Mouse (Mus musculus) layer of hippocampus, postnatal 25 days (tissue): ENCODE data around the gene Apba3. TPM values are rescaled to one million over a fixed set of nuclear protein-coding genes. Genes with fewer than 3 reads are reported as not detected.
"Not testable (repeated sequence)": the region's sequence is repeated elsewhere in the genome, so short reads cannot be mapped to it uniquely, and the experiment has no call there.

Experiments
- DNase-seq, 2 experiments: peaks; one replicate each; pipeline ENCODE4 v3.0.0; 2022; ENCODE audit warnings: mixed read lengths in 2 of 2, low spot score in 1 of 2; ENCODE audit errors: extremely low spot score in 1 of 2
- total RNA-seq, 2 experiments: library from RNA; stranded (reverse); gene quantifications; 2 replicates each; pipeline ENCODE4 v1.2.3; 2021

Apba3 gene
- total RNA-seq, result 10 to 100 TPM; 35.4 to 39.5 TPM

GRCm38 (mm10) chr10:81266211-81267105, at the start of gene Apba3, which contains the start of gene Mrpl54:
Gene Apba3 (plus strand): TSS chr10:81266960.
Gene Mrpl54 (minus strand): TSS chr10:81266934.
- peak; percentile 91 to 97 for DNase-seq

DNA sequence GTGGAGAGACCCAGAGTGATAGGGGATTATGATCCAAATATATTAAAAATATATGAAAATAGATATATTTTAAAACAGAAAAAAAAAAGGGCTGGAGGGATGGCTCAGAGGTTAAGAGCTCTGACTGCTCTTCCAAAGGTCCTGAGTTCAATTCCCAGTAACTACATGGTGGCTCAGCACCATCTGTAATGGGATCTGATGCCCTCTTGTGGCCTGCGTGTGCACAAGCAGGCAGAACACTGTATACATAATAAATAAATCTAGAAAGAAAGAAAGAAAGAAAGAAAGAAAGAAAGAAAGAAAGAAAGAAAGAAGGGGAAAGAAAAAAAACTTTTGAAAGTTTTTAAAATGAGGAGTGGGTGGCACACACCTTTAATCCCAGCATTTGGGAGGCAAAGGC, 49.5 kb upstream of the Apba3 start:
- not testable (repeated sequence) for DNase-seq

- DNase-seq, result peak in 1 of 2 experiments; percentile 67
Measured at GRCm38 (mm10) chr10:81217964-81218363, 48.8 kb upstream of the Apba3 start.

GRCm38 (mm10) chr10:81221402-81222015, 45.3 kb upstream of the Apba3 start:
- DNase-seq, result no peak

GRCm38 (mm10) chr10:81223731-81224130, 43.0 kb upstream of the Apba3 start:
- not testable (repeated sequence) for DNase-seq

GRCm38 (mm10) chr10:81229735-81230437, 36.9 kb upstream of the Apba3 start:
- DNase-seq, result no peak

DNA sequence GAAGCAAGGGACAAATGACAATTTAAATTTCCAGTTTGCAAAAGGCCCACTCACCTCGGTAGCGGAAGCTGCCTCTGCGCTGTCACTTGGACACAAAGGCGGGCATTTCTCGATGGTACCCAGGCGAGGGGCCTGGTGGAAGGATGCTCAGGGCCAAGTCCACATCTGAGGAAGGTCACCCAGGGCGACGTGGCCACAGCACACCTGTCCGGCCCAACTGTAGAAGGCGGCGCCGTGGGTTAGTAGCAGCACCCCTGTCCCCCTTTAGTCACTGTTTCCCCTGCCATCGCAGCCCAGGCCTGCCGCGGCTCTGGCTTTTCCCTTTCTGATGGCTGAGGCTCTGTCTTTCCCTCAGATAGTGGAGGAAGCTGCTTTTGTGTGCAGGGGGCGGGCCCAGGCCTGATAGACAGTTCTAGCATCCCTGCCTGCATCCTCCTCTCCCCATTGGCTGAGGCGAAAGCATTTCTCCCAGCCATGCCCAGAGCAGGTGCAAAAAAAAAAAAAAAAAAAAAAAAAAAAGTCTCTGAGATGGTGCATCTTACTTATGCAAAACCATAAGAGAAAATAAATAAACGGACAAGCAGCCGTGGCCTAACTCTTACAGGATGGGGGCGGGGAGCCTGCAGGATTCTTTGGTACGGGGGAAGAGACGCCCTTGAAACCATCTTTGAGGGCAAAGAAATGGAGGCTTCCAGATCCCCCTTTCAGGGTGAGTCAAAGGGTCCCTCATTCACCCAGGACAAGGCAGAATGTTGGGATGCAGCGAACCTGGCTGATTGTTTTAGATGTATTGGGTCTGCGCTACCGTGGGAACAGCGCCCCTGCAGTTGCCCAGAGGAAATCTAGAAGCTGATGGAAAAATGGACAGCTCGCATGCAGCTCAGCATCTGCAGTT, 36.1 kb upstream of the Apba3 start, which contains the start of gene Atcay:
Atcay (minus strand) TSS at position 396 of the 895 bp plus-strand sequence.
- DNase-seq, result peak; percentile 70 to 75

GRCm38 (mm10) chr10:81231436-81231835, 35.3 kb upstream of the Apba3 start:
- no peak for DNase-seq

DNA sequence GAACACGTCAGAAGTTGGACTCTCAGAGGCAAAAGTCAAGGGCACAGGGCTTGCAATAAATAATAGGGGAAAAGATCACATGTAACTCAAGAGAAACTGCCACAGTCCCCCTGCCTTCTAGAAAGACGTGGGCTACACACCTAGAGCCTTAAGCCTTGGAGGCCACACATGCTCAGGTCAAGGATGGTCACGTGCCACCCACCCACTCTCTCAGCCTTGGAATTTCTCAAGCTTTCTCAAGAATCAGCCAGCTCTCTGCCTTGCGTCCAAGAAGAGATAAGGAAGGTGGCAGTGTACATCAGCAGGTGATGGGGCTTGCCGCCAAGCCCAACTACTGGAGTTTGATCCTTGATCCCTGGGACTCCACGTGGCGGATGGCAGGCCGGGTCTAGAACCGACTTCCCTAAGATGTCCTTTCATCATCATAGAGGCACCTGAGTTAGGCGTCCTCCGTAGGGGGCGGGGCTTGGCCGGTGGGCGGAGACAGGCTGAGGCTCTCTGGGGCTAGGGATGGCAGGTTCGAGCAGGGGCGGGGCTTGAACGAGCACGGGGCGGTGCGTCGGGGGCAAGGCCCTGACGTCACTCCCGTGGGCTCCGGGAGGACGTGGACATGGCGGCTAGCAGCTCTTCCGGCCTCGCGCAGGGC, 34.1 kb upstream of the Apba3 start, which contains the start of gene Zfr2:
Zfr2 (plus strand) TSS at position 576 of the 646 bp plus-strand sequence.
- peak; percentile 83 to 84 for DNase-seq

- no peak for DNase-seq
Measured at GRCm38 (mm10) chr10:81233226-81233585, 33.6 kb upstream of the Apba3 start.

GRCm38 (mm10) chr10:81234206-81234605, 32.6 kb upstream of the Apba3 start:
- no peak for DNase-seq

GRCm38 (mm10) chr10:81236471-81237268, 30.1 kb upstream of the Apba3 start:
- no peak for DNase-seq

GRCm38 (mm10) chr10:81238618-81239017, 28.1 kb upstream of the Apba3 start:
- no peak for DNase-seq

DNA sequence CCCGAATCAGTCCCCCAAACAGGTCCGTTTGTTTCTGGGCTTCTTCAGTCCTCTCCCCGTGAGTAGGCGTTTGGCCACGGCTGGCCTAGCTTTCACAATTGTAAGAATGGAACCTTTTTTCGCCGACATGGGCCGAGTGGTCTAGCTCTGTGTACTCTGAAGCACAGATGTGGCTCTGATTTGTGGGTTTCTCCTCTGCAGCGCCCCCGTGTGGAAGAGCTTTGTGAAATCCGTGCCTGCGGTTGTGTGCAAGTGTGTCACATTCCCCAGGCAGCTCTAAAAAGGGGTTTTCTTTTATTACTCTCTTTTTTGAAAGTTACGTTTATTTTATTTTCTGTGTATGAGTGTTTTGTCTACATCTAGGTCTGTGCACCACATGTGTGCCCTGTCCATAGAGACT, 25.9 kb upstream of the Apba3 start:
- peak in 1 of 2 experiments; percentile 84 for DNase-seq

GRCm38 (mm10) chr10:81242021-81242420, 24.7 kb upstream of the Apba3 start:
- DNase-seq, result peak in 1 of 2 experiments; percentile 5

- no peak for DNase-seq
Measured at GRCm38 (mm10) chr10:81244146-81244545, 22.6 kb upstream of the Apba3 start.

GRCm38 (mm10) chr10:81244595-81244994, 22.2 kb upstream of the Apba3 start:
- peak; percentile 75 to 91 for DNase-seq

- no peak for DNase-seq
Measured at GRCm38 (mm10) chr10:81245166-81245565, 21.6 kb upstream of the Apba3 start.
